ENCODE assay signal across 9 mouse cellular contexts in the genomic region with DNA sequence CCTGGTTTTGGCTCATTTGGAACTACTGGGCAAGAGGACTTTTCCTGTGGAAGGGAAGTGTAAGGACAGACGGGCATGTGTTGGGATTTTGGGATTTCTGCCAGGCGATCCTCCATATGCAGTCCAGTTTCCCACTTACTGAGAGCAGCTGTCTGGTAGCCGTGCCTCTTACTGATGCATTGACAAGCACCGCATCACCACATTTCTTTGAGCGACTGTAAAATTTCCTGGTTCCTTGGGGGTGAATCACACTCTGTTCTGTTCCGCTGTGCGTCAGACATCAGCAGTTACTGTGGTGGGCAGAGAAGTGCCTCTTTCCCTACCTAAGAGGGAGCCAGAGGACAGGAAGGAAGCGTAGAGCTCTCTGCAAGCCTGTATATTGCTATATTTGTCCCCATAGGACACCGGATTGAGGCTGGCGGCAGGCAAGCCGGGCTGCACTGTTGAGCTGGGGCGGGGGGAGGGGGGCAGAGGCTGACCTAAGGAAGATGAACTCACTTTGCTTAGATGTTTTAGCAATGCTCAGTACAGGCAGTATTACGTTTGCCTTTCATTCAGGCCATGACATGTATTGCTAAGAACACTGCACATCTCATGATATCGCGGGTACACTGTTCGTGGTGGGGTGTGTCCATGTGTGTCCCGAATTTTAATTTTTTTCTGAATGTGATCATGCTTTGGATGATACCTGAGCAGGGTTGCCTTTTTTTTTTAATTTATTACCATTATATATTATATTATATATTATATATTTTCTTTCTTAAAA. TPM values are rescaled to one million over a fixed set of nuclear protein-coding genes. Genes with fewer than 3 reads are reported as not detected.
DNase-seq lines count a peak whose midpoint lies in the region; ATAC-seq and TF ChIP-seq lines count a peak whose summit lies in the region.
"Had no signal": no experiment of that assay in that cellular context is flagged by ENCODE, and none has a peak within 500 bp of the region (broad histone marks: within the 10 kb centered on the region; RNA-seq: fewer than 3 reads in every experiment).

No protein-coding gene starts in this region.

- 0 out of 2 replicates have a peak, but pooled peaks have one; percentile 41 for ATAC-seq in heart, embryonic 15.5 days (replicated peaks; ENCODE audit: insufficient number of reproducible peaks, insufficient read depth, low FRiP score, low read depth)
- peak; percentile 18; the same call in 1 of the 2 replicates for ATAC-seq in granulocyte monocyte progenitor cell, adult 5-6 weeks (replicated peaks; ENCODE audit: poor library complexity, severe bottlenecking)
- ATAC-seq in midbrain, embryonic 14.5 days (ENCODE audit: low FRiP score, low TSS enrichment), result peak; percentile 15; the same call in 1 of the 2 replicates

- no peak for DNase-seq in heart, postnatal 10 days
- DNase-seq in brain, embryonic 14.5 days (ENCODE audit: low read depth), result peak; percentile 85
- peak; percentile 60 for DNase-seq in midbrain, embryonic 14.5 days
- DNase-seq in spleen, postnatal 36 days (ENCODE audit: low spot score in 2 of 2), result no peak
- DNase-seq in adrenal gland, adult 8-10 months, result no peak
- DNase-seq in embryo, embryonic 10.5 days (ENCODE audit: low spot score), result no peak

- H3K4me3 ChIP-seq in heart, embryonic 15.5 days, result no peak overlapping the region
- no peak overlapping the region for H3K4me3 ChIP-seq in midbrain, embryonic 14.5 days (replicated peaks; ENCODE audit: low read depth, low read length)

- peak; percentile 12; the same call in 1 of the 2 replicates for TF ChIP-seq CTCF in brain, embryonic 14.5 days (IDR thresholded peaks at IDR 0.05; ENCODE audit: borderline replicate concordance, extremely low read depth, insufficient read depth, insufficient read length)

- H3K27me3 ChIP-seq in heart, embryonic 15.5 days, result no peaks in the 10 kb centered on the region
- H3K27me3 ChIP-seq in midbrain, embryonic 14.5 days (ENCODE audit: control insufficient read depth, insufficient read depth, low read length), result no peaks in the 10 kb centered on the region

- no peak overlapping the region for H3K4me2 ChIP-seq in heart, embryonic 15.5 days
- H3K4me2 ChIP-seq in midbrain, embryonic 14.5 days (ENCODE audit: low read length), result peak overlapping the region; percentile 26

- H3K4me1 ChIP-seq in heart, embryonic 15.5 days (replicated peaks), result peaks cover 11% of the 10 kb centered on the region
- no peaks in the 10 kb centered on the region for H3K4me1 ChIP-seq in midbrain, embryonic 14.5 days (ENCODE audit: control insufficient read depth, insufficient read depth, low read length)

- H3K9me3 ChIP-seq in heart, embryonic 15.5 days (replicated peaks), result no peaks in the 10 kb centered on the region
- H3K9me3 ChIP-seq in midbrain, embryonic 14.5 days (ENCODE audit: control insufficient read depth, low read length), result no peaks in the 10 kb centered on the region
- H3K9me3 ChIP-seq: G1E had no signal

- H3K27ac ChIP-seq in heart, embryonic 15.5 days, result peak overlapping the region; percentile 20; the same call in 1 of the 2 replicates
- H3K27ac ChIP-seq in midbrain, embryonic 14.5 days (replicated peaks; ENCODE audit: low read depth, low read length), result peak overlapping the region; percentile 50

- 52% methylated on average over 17 of the region's 17 CpGs for WGBS in heart, embryonic 15.5 days
- WGBS in midbrain, embryonic 14.5 days, result 55% methylated on average over 17 of the region's 17 CpGs

- H3K36me3 ChIP-seq in heart, embryonic 15.5 days, result peaks cover 25% of the 10 kb centered on the region
- peaks cover 8% of the 10 kb centered on the region; the same call in 1 of the 2 replicates for H3K36me3 ChIP-seq in midbrain, embryonic 14.5 days (ENCODE audit: control insufficient read depth, insufficient read depth, low read length)

- no peak overlapping the region for H3K9ac ChIP-seq in heart, embryonic 15.5 days
- H3K9ac ChIP-seq in midbrain, embryonic 14.5 days (replicated peaks; ENCODE audit: low read length), result 0 out of 2 replicates have a peak overlapping the region, but pooled peaks have one; percentile 9

- intact Hi-C loops in heart, postnatal 10 days (cut with DNase I), result no loop called here

- no peak for TF ChIP-seq POLR2A in brain, embryonic 14.5 days (IDR thresholded peaks at IDR 0.05; ENCODE audit: borderline replicate concordance, extremely low read depth, insufficient read depth, insufficient read length, poor library complexity, severe bottlenecking)

RNA-seq across cellular contexts. Expression of gene Klhl8, which starts 56.8 kb away (rescaled TPM):
- polyA plus RNA-seq in heart, embryonic 15.5 days (2015; fragmentation: Nextera tagmentation; extraction: Ambion mirVana), result 11.4 and 13.2 TPM in 2 replicates
- 10 to 100 TPM; 11.9 to 15.2 TPM for total RNA-seq in heart, postnatal 10 days (2021)
- polyA plus RNA-seq in brain, embryonic 14.5 days (2012; rRNA removed), result 34.3 and 35.6 TPM in 2 replicates
- total RNA-seq in granulocyte monocyte progenitor cell, adult 5-6 weeks (2014; fragmentation: Nextera tagmentation), result 1.9 and 2.5 TPM in 2 replicates
- total RNA-seq in granulocyte monocyte progenitor cell, adult 5-6 weeks (2017), result 3.5 and 4.1 TPM in 2 replicates
- 35.3 and 47.3 TPM in 2 replicates for polyA plus RNA-seq in midbrain, embryonic 14.5 days (2014; fragmentation: Nextera tagmentation; extraction: Ambion mirVana)
- total RNA-seq in adrenal gland, adult 8-10 months (2022), result 10 to 100 TPM; 17.8 to 22.4 (median 20.5) TPM

Comparison
In these comparisons a context has a peak if more than half of its experiments do, and no peak if none do; other contexts are left out.
1. DNase-seq: peak in brain, embryonic 14.5 days (single experiment) and midbrain, embryonic 14.5 days (single experiment); none in heart, postnatal 10 days (0 of 2), spleen, postnatal 36 days (0 of 2), adrenal gland, adult 8-10 months (single experiment) and embryo, embryonic 10.5 days (single experiment).
2. Peak in every context shown above with its lines, with median percentiles within 50 percentile points of each other: ATAC-seq.